Mouse (Mus musculus): ENCODE results near the gene Tenm3. TPM values are rescaled to one million over a fixed set of nuclear protein-coding genes. Genes with fewer than 3 reads are reported as not detected.
A peak's percentile ranks its signal among the peaks of the same experiment; 100 is the strongest.

Gene Tenm3
- polyA plus RNA-seq, 1 experiment from 2014 or later: 43.7 TPM

DNA sequence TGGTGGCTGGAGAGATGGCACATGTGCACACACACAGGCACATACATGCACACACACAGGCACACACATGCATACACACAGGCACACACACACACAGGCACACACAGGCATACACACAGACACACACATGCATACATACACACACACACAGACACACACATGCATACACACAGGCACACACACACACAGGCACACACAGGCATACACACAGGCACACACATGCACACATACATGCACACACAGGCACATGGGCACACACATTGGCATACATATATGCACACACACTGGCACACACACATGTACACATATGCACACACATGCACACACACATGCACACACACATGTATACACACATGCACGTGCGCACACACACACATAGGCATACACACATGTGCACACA lies 271.4 kb downstream of the Tenm3 start:
- WGBS: 98% methylated on average over 2 of the region's 2 CpGs
- ATAC-seq (ENCODE audit: low FRiP score): no peak

DNA sequence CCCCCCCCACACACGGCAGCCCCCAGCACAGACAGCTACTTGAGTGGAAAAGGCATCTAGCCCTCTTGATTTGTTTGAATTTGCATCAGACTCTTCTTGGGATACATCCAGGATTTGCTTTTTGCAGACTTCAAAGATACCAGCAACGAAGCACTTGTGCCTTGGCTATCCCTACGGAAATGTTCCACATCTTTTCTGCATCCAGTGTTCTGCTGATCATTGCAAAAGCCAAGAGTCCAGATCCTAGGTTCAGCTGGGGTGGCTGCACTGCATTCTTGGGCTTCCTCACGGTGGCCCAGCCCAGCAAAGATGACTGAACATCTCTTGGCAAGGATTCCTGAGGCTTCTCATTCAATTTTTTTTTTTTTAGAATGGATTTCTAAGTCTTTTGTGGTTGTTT lies 275.1 kb downstream of the Tenm3 start:
- 59% methylated on average over 4 of the region's 4 CpGs for WGBS
- no peaks in the 10 kb centered on the region for H3K27me3 ChIP-seq (ENCODE audit: control insufficient read depth, insufficient read depth, low read length)
- no peaks in the 10 kb centered on the region for H3K36me3 ChIP-seq (replicated peaks; ENCODE audit: control insufficient read depth, insufficient read depth)
- ATAC-seq (ENCODE audit: low FRiP score): no peak
- no peak for DNase-seq (ENCODE audit: low spot score)
- H3K9me3 ChIP-seq (ENCODE audit: control insufficient read depth, low read length): no peaks in the 10 kb centered on the region
- no peaks in the 10 kb centered on the region for H3K4me1 ChIP-seq (replicated peaks; ENCODE audit: control insufficient read depth, insufficient read depth, low read length)
- H3K4me2 ChIP-seq (replicated peaks): no peak overlapping the region
- H3K27ac ChIP-seq: no peak overlapping the region
- H3K9ac ChIP-seq: no peak overlapping the region
- H3K4me3 ChIP-seq (replicated peaks; ENCODE audit: low read length): no peak overlapping the region

More for the DNA sequence above, 271.4 kb downstream of the Tenm3 start:
- Histone ChIP-seq H3K36me3 (replicated peaks; ENCODE audit: control insufficient read depth, insufficient read depth) (no peaks in the 10 kb centered on the region), H3K9ac (no peak overlapping the region), H3K4me1 (replicated peaks; ENCODE audit: control insufficient read depth, insufficient read depth, low read length) (no peaks in the 10 kb centered on the region), H3K27ac (no peak overlapping the region), H3K9me3 (ENCODE audit: control insufficient read depth, low read length) (no peaks in the 10 kb centered on the region), H3K4me3 (replicated peaks; ENCODE audit: low read length) (no peak overlapping the region), H3K4me2 (replicated peaks) (no peak overlapping the region), H3K27me3 (ENCODE audit: control insufficient read depth, insufficient read depth, low read length) (no peaks in the 10 kb centered on the region)
- no peak for DNase-seq (ENCODE audit: low spot score)

- no peak overlapping the region for H3K4me3 ChIP-seq (replicated peaks; ENCODE audit: low read length)
- 0 out of 2 replicates have a peak overlapping the region, but pooled peaks have one; percentile 33 for H3K27ac ChIP-seq
- no peak for ATAC-seq (ENCODE audit: low FRiP score)
- no peaks in the 10 kb centered on the region for H3K9me3 ChIP-seq (ENCODE audit: control insufficient read depth, low read length)
- no peak overlapping the region for H3K9ac ChIP-seq
- DNase-seq (ENCODE audit: low spot score): no peak
- no peaks in the 10 kb centered on the region for H3K27me3 ChIP-seq (ENCODE audit: control insufficient read depth, insufficient read depth, low read length)
- WGBS: 60% methylated on average over 10 of the region's 10 CpGs
- no peaks in the 10 kb centered on the region for H3K4me1 ChIP-seq (replicated peaks; ENCODE audit: control insufficient read depth, insufficient read depth, low read length)
- H3K36me3 ChIP-seq (replicated peaks; ENCODE audit: control insufficient read depth, insufficient read depth): no peaks in the 10 kb centered on the region
- H3K4me2 ChIP-seq (replicated peaks): no peak overlapping the region
Observed at GRCm38 (mm10) chr8:48567929-48568607, 275.7 kb downstream of the Tenm3 start.

DNA sequence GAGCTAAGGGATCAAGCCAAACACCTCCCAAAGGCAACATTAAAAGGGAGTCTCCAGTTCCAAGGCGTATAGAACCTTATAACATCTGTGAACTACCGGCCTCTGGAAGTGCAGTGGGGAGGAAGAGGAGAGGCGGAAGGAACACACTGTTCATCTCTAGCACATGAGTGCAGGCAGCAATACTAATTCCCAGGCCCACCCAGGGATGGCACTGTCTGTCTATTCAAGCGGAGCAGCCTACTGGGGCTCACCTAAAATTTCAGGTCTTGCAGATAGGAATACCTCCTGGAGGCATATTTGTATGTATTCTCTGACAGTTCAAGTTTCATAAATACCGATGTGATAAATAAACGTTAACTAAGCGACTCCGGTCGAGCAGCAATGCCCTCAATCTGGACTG lies 283.5 kb downstream of the Tenm3 start:
- H3K9ac ChIP-seq: no peak overlapping the region
- no peak overlapping the region for H3K4me2 ChIP-seq (replicated peaks)
- ATAC-seq (ENCODE audit: low FRiP score) (no peak), DNase-seq (ENCODE audit: low spot score) (no peak)
- H3K9me3 ChIP-seq (ENCODE audit: control insufficient read depth, low read length): no peaks in the 10 kb centered on the region
- no peak overlapping the region for H3K4me3 ChIP-seq (replicated peaks; ENCODE audit: low read length)
- no peak overlapping the region for H3K27ac ChIP-seq
- WGBS: 81% methylated on average over 9 of the region's 9 CpGs
- H3K36me3 ChIP-seq (replicated peaks; ENCODE audit: control insufficient read depth, insufficient read depth): no peaks in the 10 kb centered on the region
- no peaks in the 10 kb centered on the region for H3K27me3 ChIP-seq (ENCODE audit: control insufficient read depth, insufficient read depth, low read length)
- peaks cover 12% of the 10 kb centered on the region for H3K4me1 ChIP-seq (replicated peaks; ENCODE audit: control insufficient read depth, insufficient read depth, low read length)

GRCm38 (mm10) chr8:48555546-48556141 lies 288.1 kb downstream of the Tenm3 start:
- ATAC-seq (ENCODE audit: low FRiP score) (peak; percentile 85), DNase-seq (ENCODE audit: low spot score) (peak; percentile 59)
- WGBS: 0% methylated on average over 53 of the region's 55 CpGs
- peaks cover 18% of the 10 kb centered on the region for H3K4me1 ChIP-seq (replicated peaks; ENCODE audit: control insufficient read depth, insufficient read depth, low read length)
- peak overlapping the region; percentile 79 for H3K4me3 ChIP-seq (replicated peaks; ENCODE audit: low read length)
- no peaks in the 10 kb centered on the region for H3K36me3 ChIP-seq (replicated peaks; ENCODE audit: control insufficient read depth, insufficient read depth)
- H3K27me3 ChIP-seq (ENCODE audit: control insufficient read depth, insufficient read depth, low read length): no peaks in the 10 kb centered on the region
- H3K9me3 ChIP-seq (ENCODE audit: control insufficient read depth, low read length): no peaks in the 10 kb centered on the region
- H3K4me2 ChIP-seq (replicated peaks): peak overlapping the region; percentile 89
- peak overlapping the region; percentile 95 for H3K27ac ChIP-seq
- H3K9ac ChIP-seq: peak overlapping the region; percentile 84

GRCm38 (mm10) chr8:48554762-48555545 lies 288.8 kb downstream of the Tenm3 start:
- under 1% methylated on average over 82 of the region's 86 CpGs for WGBS
- peak overlapping the region; percentile 79 for H3K4me3 ChIP-seq (replicated peaks; ENCODE audit: low read length)
- peak; percentile 95 for ATAC-seq (ENCODE audit: low FRiP score)
- no peaks in the 10 kb centered on the region for H3K36me3 ChIP-seq (replicated peaks; ENCODE audit: control insufficient read depth, insufficient read depth)
- peak; percentile 84 for DNase-seq (ENCODE audit: low spot score)
- H3K4me2 ChIP-seq (replicated peaks): peak overlapping the region; percentile 89
- H3K9me3 ChIP-seq (ENCODE audit: control insufficient read depth, low read length): no peaks in the 10 kb centered on the region
- no peaks in the 10 kb centered on the region for H3K27me3 ChIP-seq (ENCODE audit: control insufficient read depth, insufficient read depth, low read length)
- peak overlapping the region; percentile 95 for H3K27ac ChIP-seq
- peaks cover 18% of the 10 kb centered on the region for H3K4me1 ChIP-seq (replicated peaks; ENCODE audit: control insufficient read depth, insufficient read depth, low read length)
- H3K9ac ChIP-seq: peak overlapping the region; percentile 84

DNA sequence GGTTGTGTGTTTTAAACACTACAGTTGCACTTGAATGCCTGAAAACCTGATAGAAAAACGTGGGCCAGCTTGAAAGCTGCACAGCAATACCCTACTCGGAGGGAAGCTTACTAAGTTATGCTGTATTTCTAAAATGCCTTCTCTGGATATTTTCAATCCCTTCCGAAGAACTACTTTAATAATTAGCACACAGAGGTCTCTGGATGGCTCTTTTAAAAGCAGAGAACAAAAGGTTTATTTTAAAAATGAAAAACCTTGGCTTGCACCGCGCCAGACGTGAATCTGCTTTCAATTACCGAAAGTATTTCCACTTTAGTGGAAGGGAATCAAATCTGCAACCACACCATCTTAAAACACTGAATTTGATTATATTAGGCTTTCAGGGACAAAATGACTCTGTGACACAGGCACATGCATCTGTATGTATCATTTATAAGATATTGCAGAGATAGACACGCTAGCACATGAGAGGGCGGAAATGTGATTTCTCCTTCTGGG lies 289.9 kb downstream of the Tenm3 start:
- peak; percentile 58 for DNase-seq (ENCODE audit: low spot score)

DNA sequence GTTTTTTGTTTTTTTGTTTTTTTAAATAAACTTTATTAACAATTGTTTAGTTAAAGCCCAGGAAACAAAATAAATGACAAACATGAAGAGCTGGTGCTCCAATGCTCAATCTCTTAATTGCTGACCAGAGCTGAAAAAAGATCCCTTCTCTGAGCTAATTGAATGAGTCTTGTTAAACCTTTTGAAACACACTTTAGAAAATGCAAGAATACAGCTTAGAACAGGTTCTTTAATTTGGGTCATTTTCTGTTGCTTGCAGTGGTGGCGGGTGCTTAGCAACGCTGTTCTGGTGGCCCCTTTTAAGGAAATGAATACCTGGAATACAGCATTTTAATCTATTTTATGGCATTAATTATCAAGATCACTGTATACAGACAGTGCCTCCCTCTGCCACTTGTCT lies 291.4 kb downstream of the Tenm3 start:
- Histone ChIP-seq H3K27me3 (ENCODE audit: control insufficient read depth, insufficient read depth, low read length) (no peaks in the 10 kb centered on the region), H3K27ac (no peak overlapping the region), H3K9ac (no peak overlapping the region), H3K4me2 (replicated peaks) (peak overlapping the region; percentile 89), H3K4me3 (replicated peaks; ENCODE audit: low read length) (0 out of 2 replicates have a peak overlapping the region, but pooled peaks have one; percentile 79), H3K4me1 (replicated peaks; ENCODE audit: control insufficient read depth, insufficient read depth, low read length) (peaks cover 15% of the 10 kb centered on the region), H3K9me3 (ENCODE audit: control insufficient read depth, low read length) (no peaks in the 10 kb centered on the region), H3K36me3 (replicated peaks; ENCODE audit: control insufficient read depth, insufficient read depth) (no peaks in the 10 kb centered on the region)
- 48% methylated on average over 2 of the region's 2 CpGs for WGBS
- ATAC-seq (ENCODE audit: low FRiP score) (no peak), DNase-seq (ENCODE audit: low spot score) (no peak)

More for the DNA sequence above, 289.9 kb downstream of the Tenm3 start:
- Histone ChIP-seq H3K4me1 (replicated peaks; ENCODE audit: control insufficient read depth, insufficient read depth, low read length) (peaks cover 18% of the 10 kb centered on the region), H3K36me3 (replicated peaks; ENCODE audit: control insufficient read depth, insufficient read depth) (no peaks in the 10 kb centered on the region), H3K27me3 (ENCODE audit: control insufficient read depth, insufficient read depth, low read length) (no peaks in the 10 kb centered on the region), H3K27ac (peak overlapping the region; percentile 95), H3K4me2 (replicated peaks) (peak overlapping the region; percentile 89), H3K9me3 (ENCODE audit: control insufficient read depth, low read length) (no peaks in the 10 kb centered on the region), H3K9ac (peak overlapping the region; percentile 84), H3K4me3 (replicated peaks; ENCODE audit: low read length) (peak overlapping the region; percentile 79)
- WGBS: under 1% methylated on average over 9 of the region's 9 CpGs
- no peak for ATAC-seq (ENCODE audit: low FRiP score)

GRCm38 (mm10) chr8:48551370-48551769 lies 292.4 kb downstream of the Tenm3 start:
- Histone ChIP-seq H3K9me3 (ENCODE audit: control insufficient read depth, low read length) (no peaks in the 10 kb centered on the region), H3K4me3 (replicated peaks; ENCODE audit: low read length) (no peak overlapping the region), H3K27ac (no peak overlapping the region), H3K27me3 (ENCODE audit: control insufficient read depth, insufficient read depth, low read length) (no peaks in the 10 kb centered on the region), H3K4me1 (replicated peaks; ENCODE audit: control insufficient read depth, insufficient read depth, low read length) (peaks cover 11% of the 10 kb centered on the region), H3K9ac (no peak overlapping the region), H3K4me2 (replicated peaks) (peak overlapping the region; percentile 13; the same call in 1 of the 2 replicates), H3K36me3 (replicated peaks; ENCODE audit: control insufficient read depth, insufficient read depth) (no peaks in the 10 kb centered on the region)
- 77% methylated on average over 5 of the region's 5 CpGs for WGBS
- DNase-seq (ENCODE audit: low spot score): no peak
- no peak for ATAC-seq (ENCODE audit: low FRiP score)

All from hindbrain, embryonic 14.5 days (tissue).